Mouse (Mus musculus) cerebellum, adult 18-20 months (tissue): ENCODE data around the gene Snip1.
A peak's percentile ranks its signal among the peaks of the same experiment; 100 is the strongest.

Experiments used
- DNase-seq, 2 experiments: peaks; one replicate each; pipeline ENCODE4 v3.0.0; 2021

Gene Snip1

GRCm38 (mm10) chr4:125101334-125101733 is 34.9 kb downstream of the Snip1 start:
- DNase-seq = no peak

GRCm38 (mm10) chr4:125105354-125105753 is 38.9 kb downstream of the Snip1 start:
- DNase-seq = no peak

GRCm38 (mm10) chr4:125114638-125115037 is 48.2 kb downstream of the Snip1 start:
- DNase-seq = peak; percentile 77 to 82

GRCm38 (mm10) chr4:125115081-125115480 is 48.6 kb downstream of the Snip1 start:
- DNase-seq = no peak

GRCm38 (mm10) chr4:125115710-125116089 is 49.2 kb downstream of the Snip1 start:
- no peak for DNase-seq

- peak; percentile 59 for DNase-seq
Observed at GRCm38 (mm10) chr4:125116090-125116861, 49.8 kb downstream of the Snip1 start.

GRCm38 (mm10) chr4:125116929-125117328 is 50.5 kb downstream of the Snip1 start:
- DNase-seq = no peak

GRCm38 (mm10) chr4:125117902-125118320 is 51.4 kb downstream of the Snip1 start:
- DNase-seq = no peak

GRCm38 (mm10) chr4:125119070-125119469 is 52.6 kb downstream of the Snip1 start:
- no peak for DNase-seq

- no peak for DNase-seq
Observed at GRCm38 (mm10) chr4:125119721-125120120, 53.2 kb downstream of the Snip1 start.

GRCm38 (mm10) chr4:125122431-125123278 is 56.2 kb downstream of the Snip1 start:
- DNase-seq = no peak

- DNase-seq = no peak
Observed at GRCm38 (mm10) chr4:125123279-125123671, 56.8 kb downstream of the Snip1 start.
